Mouse (Mus musculus): ENCODE results near the gene Rere. TPM values are rescaled to one million over a fixed set of nuclear protein-coding genes. Genes with fewer than 3 reads are reported as not detected.

Rere gene
- polyA plus RNA-seq, 1 experiment from 2014 or later, result 41.2 TPM

- peaks cover 71% of the 10 kb centered on the region for H3K4me1 ChIP-seq (replicated peaks)
- H3K27ac ChIP-seq (replicated peaks), result peak overlapping the region; percentile 86
- peak overlapping the region; percentile 2 for H3K4me2 ChIP-seq
- no peaks in the 10 kb centered on the region for H3K9me3 ChIP-seq
- 40% methylated on average over 8 of the region's 8 CpGs for WGBS
- no peak overlapping the region for H3K4me3 ChIP-seq
- peak overlapping the region; percentile 48 for H3K9ac ChIP-seq
- H3K27me3 ChIP-seq, result no peaks in the 10 kb centered on the region
- H3K36me3 ChIP-seq, result no peaks in the 10 kb centered on the region
- no peak for ATAC-seq (ENCODE audit: low read depth)
These were observed 144.8 kb downstream of the Rere start for GRCm38 (mm10) chr4:150426098-150426879.

- peak overlapping the region; percentile 48 for H3K9ac ChIP-seq
- H3K9me3 ChIP-seq, result no peaks in the 10 kb centered on the region
- no peaks in the 10 kb centered on the region for H3K27me3 ChIP-seq
- H3K36me3 ChIP-seq, result 0 out of 2 replicates have a peak, but pooled peaks cover 1% of the 10 kb centered on the region
- 12% methylated on average over 5 of the region's 5 CpGs for WGBS
- ATAC-seq (ENCODE audit: low read depth), result 0 out of 2 replicates have a peak, but pooled peaks have one; percentile 40
- peaks cover 68% of the 10 kb centered on the region for H3K4me1 ChIP-seq (replicated peaks)
- H3K4me2 ChIP-seq, result peak overlapping the region; percentile 2
- peak overlapping the region; percentile 86 for H3K27ac ChIP-seq (replicated peaks)
- H3K4me3 ChIP-seq, result no peak overlapping the region
These were observed 145.5 kb downstream of the Rere start for GRCm38 (mm10) chr4:150426880-150427476.

- no peak for ATAC-seq (ENCODE audit: low read depth)
These were observed 147.3 kb downstream of the Rere start for GRCm38 (mm10) chr4:150428762-150429161.

GRCm38 (mm10) chr4:150433827-150434574 is 152.6 kb downstream of the Rere start:
- Histone ChIP-seq H3K4me2 (no peak overlapping the region), H3K27ac (replicated peaks) (no peak overlapping the region), H3K36me3 (peaks cover 7% of the 10 kb centered on the region; the same call in 1 of the 2 replicates), H3K9ac (no peak overlapping the region), H3K27me3 (no peaks in the 10 kb centered on the region), H3K4me1 (replicated peaks) (peaks cover 22% of the 10 kb centered on the region), H3K9me3 (no peaks in the 10 kb centered on the region), H3K4me3 (no peak overlapping the region)
- ATAC-seq (ENCODE audit: low read depth), result no peak
- WGBS, result 93% methylated on average over 5 of the region's 5 CpGs

More at GRCm38 (mm10) chr4:150428762-150429161, 147.3 kb downstream of the Rere start:
- no peak overlapping the region for H3K4me2 ChIP-seq
- peaks cover 64% of the 10 kb centered on the region for H3K4me1 ChIP-seq (replicated peaks)
- peaks cover 7% of the 10 kb centered on the region; the same call in 1 of the 2 replicates for H3K36me3 ChIP-seq
- H3K9ac ChIP-seq, result no peak overlapping the region
- no peak overlapping the region for H3K27ac ChIP-seq (replicated peaks)
- 77% methylated on average over 4 of the region's 4 CpGs for WGBS
- H3K4me3 ChIP-seq, result no peak overlapping the region
- H3K9me3 ChIP-seq, result no peaks in the 10 kb centered on the region
- H3K27me3 ChIP-seq, result no peaks in the 10 kb centered on the region

- WGBS, result 87% methylated on average over 5 of the region's 5 CpGs
- Histone ChIP-seq H3K4me1 (replicated peaks) (peaks cover 16% of the 10 kb centered on the region), H3K4me3 (no peak overlapping the region), H3K27me3 (no peaks in the 10 kb centered on the region), H3K9ac (no peak overlapping the region), H3K4me2 (no peak overlapping the region), H3K36me3 (peaks cover 7% of the 10 kb centered on the region; the same call in 1 of the 2 replicates), H3K27ac (replicated peaks) (no peak overlapping the region), H3K9me3 (no peaks in the 10 kb centered on the region)
- ATAC-seq (ENCODE audit: low read depth), result no peak
These were observed 154.1 kb downstream of the Rere start for GRCm38 (mm10) chr4:150435590-150435989.

- Histone ChIP-seq H3K27me3 (no peaks in the 10 kb centered on the region), H3K4me3 (no peak overlapping the region), H3K27ac (replicated peaks) (no peak overlapping the region), H3K9me3 (no peaks in the 10 kb centered on the region), H3K9ac (no peak overlapping the region), H3K36me3 (no peaks in the 10 kb centered on the region), H3K4me2 (no peak overlapping the region), H3K4me1 (replicated peaks) (peaks cover 39% of the 10 kb centered on the region)
- 83% methylated on average over 6 of the region's 6 CpGs for WGBS
- no peak for ATAC-seq (ENCODE audit: low read depth)
These were observed 157.2 kb downstream of the Rere start for GRCm38 (mm10) chr4:150438621-150439020.

- Histone ChIP-seq H3K27me3 (no peaks in the 10 kb centered on the region), H3K27ac (replicated peaks) (0 out of 2 replicates have a peak overlapping the region, but pooled peaks have one; percentile 23), H3K4me1 (replicated peaks) (peaks cover 71% of the 10 kb centered on the region), H3K9ac (no peak overlapping the region), H3K4me3 (no peak overlapping the region), H3K9me3 (no peaks in the 10 kb centered on the region), H3K4me2 (no peak overlapping the region), H3K36me3 (no peaks in the 10 kb centered on the region)
- WGBS, result 74% methylated on average over 10 of the region's 10 CpGs
- no peak for ATAC-seq (ENCODE audit: low read depth)
These were observed 160.5 kb downstream of the Rere start for GRCm38 (mm10) chr4:150441931-150442330.

GRCm38 (mm10) chr4:150444068-150444467 is 162.6 kb downstream of the Rere start:
- Histone ChIP-seq H3K27ac (replicated peaks) (peak overlapping the region; percentile 28; the same call in 1 of the 2 replicates), H3K27me3 (no peaks in the 10 kb centered on the region), H3K9me3 (no peaks in the 10 kb centered on the region), H3K36me3 (no peaks in the 10 kb centered on the region), H3K4me1 (replicated peaks) (peaks cover 88% of the 10 kb centered on the region), H3K4me3 (no peak overlapping the region), H3K4me2 (no peak overlapping the region), H3K9ac (no peak overlapping the region)
- ATAC-seq (ENCODE audit: low read depth), result no peak
- WGBS, result 80% methylated on average over 3 of the region's 3 CpGs

- Histone ChIP-seq H3K27ac (replicated peaks) (peak overlapping the region; percentile 76), H3K4me3 (no peak overlapping the region), H3K36me3 (no peaks in the 10 kb centered on the region), H3K4me1 (replicated peaks) (peaks cover 88% of the 10 kb centered on the region), H3K9me3 (no peaks in the 10 kb centered on the region), H3K27me3 (no peaks in the 10 kb centered on the region), H3K9ac (no peak overlapping the region), H3K4me2 (no peak overlapping the region)
- no peak for ATAC-seq (ENCODE audit: low read depth)
- 62% methylated on average over 4 of the region's 4 CpGs for WGBS
These were observed 165.2 kb downstream of the Rere start for GRCm38 (mm10) chr4:150446617-150447016.

- H3K9me3 ChIP-seq, result no peaks in the 10 kb centered on the region
- no peaks in the 10 kb centered on the region for H3K36me3 ChIP-seq
- H3K27ac ChIP-seq (replicated peaks), result 0 out of 2 replicates have a peak overlapping the region, but pooled peaks have one; percentile 2
- no peaks in the 10 kb centered on the region for H3K27me3 ChIP-seq
- no peak overlapping the region for H3K9ac ChIP-seq
- no peak overlapping the region for H3K4me2 ChIP-seq
- peaks cover 88% of the 10 kb centered on the region for H3K4me1 ChIP-seq (replicated peaks)
- no peak overlapping the region for H3K4me3 ChIP-seq
- WGBS, result 75% methylated on average over 3 of the region's 3 CpGs
- ATAC-seq (ENCODE audit: low read depth), result no peak
These were observed 166.1 kb downstream of the Rere start for GRCm38 (mm10) chr4:150447517-150447916.

- no peaks in the 10 kb centered on the region for H3K9me3 ChIP-seq
- H3K27ac ChIP-seq (replicated peaks), result peak overlapping the region; percentile 42
- H3K4me2 ChIP-seq, result no peak overlapping the region
- H3K36me3 ChIP-seq, result no peaks in the 10 kb centered on the region
- H3K4me3 ChIP-seq, result no peak overlapping the region
- 93% methylated on average over 1 of the region's 1 CpGs for WGBS
- no peak overlapping the region for H3K9ac ChIP-seq
- H3K4me1 ChIP-seq (replicated peaks), result peaks cover 88% of the 10 kb centered on the region
- no peaks in the 10 kb centered on the region for H3K27me3 ChIP-seq
- ATAC-seq (ENCODE audit: low read depth), result no peak
These were observed 167.0 kb downstream of the Rere start for GRCm38 (mm10) chr4:150448433-150448832.
